Mouse (Mus musculus) adrenal gland (tissue): ENCODE results near the gene Ftl1.

Experiments
- intact Hi-C: fragments of 180-260 bp; cut with DNase I; formaldehyde crosslinking; loops from one replicate; pipeline ENCODE4 v1.15.1; 2025
- microRNA-seq, 2 experiments: library from miRNA; unstranded; fragments of <30 nt; microRNA quantifications; one replicate each; pipeline ENCODE4; 2019

Gene Ftl1

DNA sequence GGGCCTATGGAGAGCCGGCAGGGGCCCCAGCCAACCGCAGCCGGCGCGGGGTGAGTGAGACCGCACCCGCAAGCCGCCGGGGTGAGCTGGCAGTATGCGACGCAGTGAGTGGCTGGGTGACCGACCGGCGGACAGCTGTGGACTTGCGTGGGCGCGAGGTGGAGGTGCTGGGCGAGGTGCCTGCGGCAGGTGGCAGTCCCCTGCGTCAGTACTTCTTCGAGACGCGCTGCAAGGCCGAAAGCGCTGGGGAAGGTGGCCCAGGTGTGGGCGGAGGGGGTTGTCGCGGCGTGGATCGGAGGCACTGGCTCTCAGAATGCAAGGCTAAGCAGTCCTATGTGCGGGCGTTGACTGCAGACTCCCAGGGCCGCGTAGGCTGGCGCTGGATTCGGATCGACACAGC lies 44.0 kb downstream of the Ftl1 start:
- intact Hi-C loops: no loop called here

DNA sequence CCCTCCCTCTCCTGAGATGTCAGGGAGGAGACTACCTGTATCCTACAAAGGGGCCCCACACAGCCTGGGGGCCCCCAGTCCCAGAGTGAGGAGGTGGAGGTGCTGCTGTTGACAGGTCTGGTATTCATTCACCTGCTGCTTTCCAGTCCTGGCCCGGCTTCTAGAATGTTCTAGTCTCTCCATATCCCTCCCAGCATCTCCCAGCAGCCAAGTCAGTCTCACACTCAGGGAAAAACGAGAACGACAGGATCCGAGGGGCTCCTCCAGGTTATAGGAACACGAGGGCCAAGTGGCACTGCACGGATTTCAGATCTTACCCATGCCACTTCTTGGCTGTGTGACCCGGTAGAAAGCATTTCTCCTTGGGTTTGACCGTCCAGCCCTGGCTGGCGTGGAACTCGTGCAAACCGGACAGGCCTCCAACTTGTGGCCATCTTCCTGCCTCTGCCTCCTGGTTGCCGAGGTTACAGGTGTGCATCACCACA lies 44.9 kb downstream of the Ftl1 start:
- intact Hi-C loops: no loop called here

DNA sequence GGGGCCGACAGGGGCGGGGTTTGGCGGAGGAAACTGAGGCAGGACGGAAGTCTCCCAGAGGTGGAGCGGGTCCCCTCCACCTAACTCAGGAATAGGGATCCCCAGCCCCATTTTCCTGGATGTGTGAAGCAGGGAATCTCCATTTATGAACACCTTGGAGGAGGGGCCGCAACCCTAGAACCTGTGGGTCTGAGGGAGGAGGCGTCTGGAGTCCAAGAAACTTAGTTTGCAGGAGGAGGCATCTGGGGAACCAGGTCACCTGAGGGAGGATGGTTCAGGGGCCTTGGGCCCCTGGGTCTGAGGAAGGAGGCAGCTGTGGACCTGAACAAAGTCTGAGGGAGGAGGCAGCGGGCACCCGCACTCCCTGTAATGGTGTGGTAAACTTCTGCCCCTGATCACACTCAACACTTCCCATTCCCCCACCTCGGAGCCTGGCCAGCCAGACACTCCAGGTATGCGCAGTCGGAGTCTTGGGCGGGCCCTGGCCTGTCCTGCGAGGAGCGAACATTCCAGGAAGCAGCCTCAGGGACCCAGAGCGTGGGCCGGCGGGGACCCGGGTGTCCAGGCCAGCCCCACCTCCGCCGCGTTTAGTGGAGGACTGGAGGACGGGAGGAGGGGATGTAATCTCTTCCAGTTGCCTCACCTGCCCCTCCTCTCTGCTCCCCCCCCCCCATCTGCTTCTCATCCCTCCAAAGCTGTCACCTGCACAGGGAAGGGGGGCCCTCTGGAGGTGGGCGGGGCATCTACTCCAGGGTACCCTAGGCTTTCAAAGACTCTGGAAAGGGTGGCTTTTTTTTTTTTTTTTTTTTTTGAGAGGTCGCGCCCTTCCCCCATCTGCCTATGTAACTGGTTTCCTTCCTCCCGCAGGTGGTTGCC lies 45.6 kb downstream of the Ftl1 start:
- intact Hi-C loops: no loop called here

DNA sequence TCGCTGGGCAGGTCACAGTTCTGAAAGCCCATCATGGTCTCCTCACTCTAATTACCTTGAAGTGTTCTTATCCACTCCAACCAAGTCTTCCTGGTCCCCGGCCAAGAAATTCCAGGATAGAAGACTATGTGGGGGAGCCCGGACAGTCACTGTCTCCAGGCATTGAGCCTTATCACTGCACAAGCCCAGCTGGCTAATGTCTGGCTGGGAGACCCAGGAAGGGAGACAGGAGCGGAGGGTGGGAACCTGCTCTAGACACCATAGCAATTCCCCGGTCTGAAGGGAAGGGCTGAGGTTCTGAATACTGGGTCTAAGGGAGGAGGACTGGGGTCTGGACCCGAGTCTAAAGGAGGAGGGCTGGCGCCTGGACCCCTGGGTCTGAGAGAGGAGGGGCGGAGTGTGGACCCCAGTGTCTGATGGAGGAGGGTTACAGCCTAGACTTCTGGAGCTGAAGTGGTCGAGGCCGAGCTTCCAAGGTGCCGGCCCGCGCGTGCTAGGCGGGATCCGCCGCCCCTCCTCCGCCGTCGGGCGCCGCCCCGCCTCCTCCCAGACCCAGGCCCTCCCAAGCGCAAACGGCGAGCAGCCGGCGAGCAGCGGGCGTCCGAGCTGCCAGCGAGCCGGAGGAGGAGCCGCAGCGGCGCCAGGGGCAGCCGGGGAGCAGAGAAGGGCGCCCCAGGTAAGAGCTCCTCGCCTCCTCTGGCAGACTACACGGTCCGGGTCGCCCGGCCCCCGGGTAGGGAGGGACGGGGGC lies 46.4 kb downstream of the Ftl1 start, which contains the start of gene Ntf5:
Gene Ntf5 (plus strand): TSS at position 583 of the 751 bp plus-strand sequence.
- intact Hi-C loops: no loop called here

GRCm38 (mm10) chr7:45412421-45412820 lies 47.3 kb downstream of the Ftl1 start:
- intact Hi-C loops: no loop called here

DNA sequence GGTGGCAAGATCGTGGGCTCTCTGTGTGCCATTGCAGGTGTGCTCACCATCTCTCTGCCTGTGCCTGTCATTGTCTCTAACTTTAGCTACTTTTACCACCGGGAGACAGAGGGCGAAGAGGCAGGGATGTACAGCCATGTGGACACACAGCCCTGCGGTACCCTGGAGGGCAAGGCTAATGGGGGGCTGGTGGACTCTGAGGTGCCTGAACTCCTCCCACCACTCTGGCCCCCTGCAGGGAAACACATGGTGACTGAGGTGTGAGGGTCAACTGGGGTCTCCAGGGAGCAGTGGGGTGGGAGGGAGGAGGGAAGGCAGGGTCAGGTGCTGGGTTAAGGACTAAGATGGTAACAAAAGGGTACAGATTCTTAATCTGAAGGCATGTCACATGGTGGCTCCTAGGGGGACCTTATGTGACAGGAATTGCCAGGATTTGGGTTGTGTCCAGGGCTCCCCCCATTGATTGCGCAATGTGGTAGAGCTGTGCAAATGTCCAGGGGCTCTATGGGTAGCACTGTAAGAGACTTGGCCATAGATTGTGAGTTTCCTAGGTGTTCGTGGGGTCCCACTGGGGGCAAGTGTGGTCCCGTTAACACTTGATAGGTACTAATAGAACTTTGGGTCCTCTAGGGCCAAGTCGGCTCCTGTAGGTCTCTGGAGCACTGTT lies 50.1 kb downstream of the Ftl1 start:
- intact Hi-C loops: loop anchor here (5.0 kb wide), 1 partner anchor 33 kb away; no protein-coding TSS in a partner anchor

DNA sequence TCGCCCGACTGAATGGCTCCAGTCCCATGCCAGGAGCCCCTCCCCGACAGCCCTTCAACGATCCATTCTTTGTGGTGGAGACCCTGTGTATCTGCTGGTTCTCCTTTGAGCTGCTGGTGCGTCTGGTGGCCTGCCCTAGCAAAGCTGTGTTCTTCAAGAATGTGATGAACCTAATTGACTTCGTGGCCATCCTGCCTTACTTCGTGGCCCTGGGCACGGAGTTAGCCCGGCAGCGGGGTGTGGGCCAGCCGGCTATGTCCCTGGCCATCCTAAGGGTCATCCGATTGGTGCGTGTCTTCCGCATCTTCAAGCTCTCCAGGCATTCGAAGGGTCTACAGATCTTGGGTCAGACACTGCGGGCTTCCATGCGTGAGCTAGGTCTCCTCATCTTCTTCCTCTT lies 50.7 kb downstream of the Ftl1 start:
- intact Hi-C loops: loop anchor here (5.0 kb wide), 1 partner anchor 33 kb away; no protein-coding TSS in a partner anchor

GRCm38 (mm10) chr7:45408351-45408750 lies 51.3 kb downstream of the Ftl1 start:
- intact Hi-C loops: loop anchor here (5.0 kb wide), 1 partner anchor 34 kb away; no protein-coding TSS in a partner anchor

Small RNA genes within 50 kb of the gene (microRNA-seq; reads per million reads assigned to microRNA genes)
- gene Gm22133: 0.23 to 0.49 reads per million in 2 experiments
